Mouse (Mus musculus): Measurements from ENCODE around the gene Helt. TPM values are rescaled to one million over a fixed set of nuclear protein-coding genes. Genes with fewer than 3 reads are reported as not detected.

Helt gene
- 0.08 TPM in 1 of 2 replicates, not detected in the other for polyA plus RNA-seq (2015; fragmentation: Nextera tagmentation; extraction: Ambion mirVana)

DNA sequence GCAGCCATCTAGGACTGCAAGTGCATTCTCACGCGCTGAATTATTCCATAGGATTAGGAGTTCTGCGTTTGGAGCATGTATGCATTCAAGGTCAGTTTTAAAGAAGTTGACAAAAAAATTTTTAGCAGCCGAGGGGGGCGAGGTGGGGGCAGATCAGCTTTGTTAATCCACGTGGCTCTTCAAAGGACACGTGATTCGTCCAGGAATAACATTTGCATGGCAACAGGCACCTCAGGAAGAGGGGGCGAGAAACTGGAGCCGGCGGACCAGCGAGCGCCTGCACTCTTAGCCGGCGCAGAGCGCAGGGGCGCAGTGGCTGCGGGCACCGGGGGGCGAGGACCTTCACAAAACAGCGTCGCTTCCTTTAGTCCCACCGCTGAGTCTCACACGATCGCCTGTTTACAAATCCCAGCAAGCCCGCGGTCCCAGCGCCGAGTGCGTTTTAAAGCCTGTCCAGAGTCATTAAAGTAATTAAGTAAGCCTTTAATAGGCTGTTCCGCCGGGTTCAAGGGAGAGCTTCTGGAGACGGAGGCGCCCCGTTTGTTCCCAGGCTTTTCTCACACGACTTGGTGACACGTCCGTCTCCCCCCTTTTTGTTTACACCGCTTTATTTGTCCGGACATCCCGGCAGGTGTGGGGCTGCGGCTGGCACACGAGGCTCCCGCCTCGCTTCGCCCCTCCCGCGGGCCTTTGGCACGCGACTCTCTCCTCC is at the start of gene Helt:
TSS of gene Helt (minus strand) at position 491 of the 712 bp plus-strand sequence.
- DNase-seq, result no peak
- H3K4me2 ChIP-seq, result no peak within 1 kb of the TSS
- H3K9ac ChIP-seq, result no peak within 1 kb of the TSS
- H3K36me3 ChIP-seq, result no peaks in the 10 kb centered on the region
- H3K4me1 ChIP-seq (replicated peaks), result no peaks in the 10 kb centered on the region
- 2% methylated on average over 50 of the region's 50 CpGs for WGBS (ENCODE audit: insufficient replicate concordance)
- H3K9me3 ChIP-seq (replicated peaks), result no peaks in the 10 kb centered on the region
- H3K27ac ChIP-seq, result no peak within 1 kb of the TSS
- peaks cover 97% of the 10 kb centered on the region for H3K27me3 ChIP-seq
- ATAC-seq (ENCODE audit: low read depth), result no peak
- H3K4me3 ChIP-seq (replicated peaks), result no peak within 1 kb of the TSS

DNA sequence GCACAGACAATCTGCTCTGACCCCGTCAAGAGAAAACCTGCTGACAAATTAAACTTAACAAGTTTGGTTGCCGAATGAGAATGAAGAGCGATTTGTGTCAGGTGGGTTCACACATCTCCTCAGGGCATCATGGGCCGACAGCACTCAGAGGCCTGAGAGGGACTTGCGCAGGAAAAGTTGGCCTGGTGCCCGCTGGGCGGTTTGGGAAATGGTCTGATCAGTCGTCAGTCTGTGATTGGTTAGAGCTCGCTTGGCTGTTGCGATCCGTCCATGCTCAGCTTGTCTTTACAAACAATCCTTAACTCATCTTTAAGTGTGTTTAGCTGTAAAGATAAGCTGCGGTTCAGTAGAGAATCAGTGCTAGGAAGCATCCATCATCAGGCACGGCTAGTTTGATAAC is 47.8 kb upstream of the Helt start:
- Histone ChIP-seq H3K9me3 (replicated peaks) (no peaks in the 10 kb centered on the region), H3K4me3 (replicated peaks) (no peak overlapping the region), H3K27ac (no peak overlapping the region), H3K27me3 (no peaks in the 10 kb centered on the region), H3K9ac (no peak overlapping the region), H3K4me1 (replicated peaks) (no peaks in the 10 kb centered on the region), H3K36me3 (no peaks in the 10 kb centered on the region), H3K4me2 (no peak overlapping the region)
- WGBS (ENCODE audit: insufficient replicate concordance), result 68% methylated on average over 13 of the region's 13 CpGs
- ATAC-seq (ENCODE audit: low read depth) (no peak), DNase-seq (no peak)

DNA sequence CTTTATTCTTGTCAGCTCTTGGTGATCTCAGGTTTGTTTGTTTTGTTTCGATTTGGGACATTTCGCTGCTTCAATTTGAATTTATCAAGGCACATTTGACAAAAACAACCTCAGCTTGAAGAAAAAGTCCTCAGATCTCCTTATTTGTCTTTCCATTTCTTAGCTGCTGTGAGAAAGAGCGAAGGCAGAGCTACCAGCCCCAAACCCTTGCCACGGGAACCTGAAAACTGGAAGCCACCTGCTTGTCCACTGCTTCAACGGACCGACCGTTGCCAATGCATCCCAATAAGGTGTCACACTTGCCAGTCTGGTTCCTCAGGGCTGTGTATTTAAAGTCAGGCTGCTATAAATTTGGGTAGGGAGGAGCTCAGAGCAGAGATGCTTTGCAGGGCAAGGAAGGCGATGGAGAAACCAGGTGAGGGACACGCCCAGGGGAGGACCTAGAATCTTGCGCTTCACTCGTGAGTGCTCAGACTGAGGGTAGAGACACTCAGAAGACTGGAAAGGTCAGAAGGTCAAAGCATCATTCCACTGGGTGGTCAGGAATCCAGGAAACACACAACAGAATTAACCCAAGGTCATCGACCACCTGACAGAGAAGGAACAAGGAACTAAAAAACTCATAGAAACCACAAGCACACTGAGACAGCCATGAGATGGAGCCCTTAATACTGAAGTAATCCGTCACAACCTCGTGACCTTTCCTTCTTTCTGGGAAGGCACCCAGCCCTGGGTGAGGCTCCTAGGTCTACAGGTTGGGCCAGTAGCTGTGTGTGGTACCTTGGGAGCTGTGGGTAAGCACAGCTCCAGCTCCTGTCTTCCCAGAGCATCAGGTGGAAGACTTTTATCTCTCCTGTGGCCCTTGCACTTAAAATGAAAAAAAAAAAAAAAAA is 46.2 kb upstream of the Helt start:
- Histone ChIP-seq H3K9me3 (replicated peaks) (no peaks in the 10 kb centered on the region), H3K9ac (no peak overlapping the region), H3K4me1 (replicated peaks) (no peaks in the 10 kb centered on the region), H3K27me3 (no peaks in the 10 kb centered on the region), H3K4me3 (replicated peaks) (no peak overlapping the region), H3K4me2 (no peak overlapping the region), H3K36me3 (no peaks in the 10 kb centered on the region), H3K27ac (no peak overlapping the region)
- no peak for ATAC-seq (ENCODE audit: low read depth)
- 65% methylated on average over 14 of the region's 14 CpGs for WGBS (ENCODE audit: insufficient replicate concordance)
- DNase-seq, result no peak

DNA sequence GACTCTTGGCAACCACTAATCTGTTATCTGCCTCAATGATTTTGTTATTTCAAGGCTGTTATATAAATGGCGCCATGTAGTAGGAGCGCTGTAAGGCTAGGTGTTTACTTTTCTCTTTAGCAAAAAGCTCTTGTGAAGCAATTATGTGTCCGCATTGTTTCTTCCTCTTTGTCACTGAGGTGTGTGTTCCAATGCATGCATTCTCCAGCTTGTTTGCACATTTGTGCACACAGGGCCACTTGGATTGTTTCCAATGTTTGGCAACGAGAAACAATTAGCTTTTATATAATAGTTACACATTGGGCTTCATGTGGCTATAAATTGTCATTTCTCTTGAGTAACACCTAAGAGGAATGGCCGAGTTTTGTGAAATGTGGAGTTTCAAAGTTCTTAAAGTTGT is 44.8 kb upstream of the Helt start:
- no peak for DNase-seq
- Histone ChIP-seq H3K4me1 (replicated peaks) (no peaks in the 10 kb centered on the region), H3K9ac (no peak overlapping the region), H3K4me2 (no peak overlapping the region), H3K27me3 (no peaks in the 10 kb centered on the region), H3K4me3 (replicated peaks) (no peak overlapping the region), H3K9me3 (replicated peaks) (no peaks in the 10 kb centered on the region), H3K27ac (no peak overlapping the region), H3K36me3 (no peaks in the 10 kb centered on the region)
- no peak for ATAC-seq (ENCODE audit: low read depth)
- WGBS (ENCODE audit: insufficient replicate concordance), result 71% methylated on average over 5 of the region's 5 CpGs

- Histone ChIP-seq H3K9me3 (replicated peaks) (no peaks in the 10 kb centered on the region), H3K4me3 (replicated peaks) (no peak overlapping the region), H3K9ac (no peak overlapping the region), H3K36me3 (no peaks in the 10 kb centered on the region), H3K4me2 (no peak overlapping the region), H3K27me3 (no peaks in the 10 kb centered on the region), H3K4me1 (replicated peaks) (no peaks in the 10 kb centered on the region), H3K27ac (no peak overlapping the region)
- 68% methylated on average over 8 of the region's 8 CpGs for WGBS (ENCODE audit: insufficient replicate concordance)
- ATAC-seq (ENCODE audit: low read depth) (no peak), DNase-seq (no peak)
These were observed 41.9 kb upstream of the Helt start for GRCm38 (mm10) chr8:46336351-46336750.

- Histone ChIP-seq H3K36me3 (no peaks in the 10 kb centered on the region), H3K4me3 (replicated peaks) (no peak overlapping the region), H3K9ac (no peak overlapping the region), H3K4me2 (no peak overlapping the region), H3K4me1 (replicated peaks) (no peaks in the 10 kb centered on the region), H3K27me3 (no peaks in the 10 kb centered on the region), H3K9me3 (replicated peaks) (no peaks in the 10 kb centered on the region), H3K27ac (no peak overlapping the region)
- WGBS (ENCODE audit: insufficient replicate concordance), result 79% methylated on average over 7 of the region's 7 CpGs
- ATAC-seq (ENCODE audit: low read depth) (no peak), DNase-seq (no peak)
These were observed 38.1 kb upstream of the Helt start for GRCm38 (mm10) chr8:46332389-46333061.

DNA sequence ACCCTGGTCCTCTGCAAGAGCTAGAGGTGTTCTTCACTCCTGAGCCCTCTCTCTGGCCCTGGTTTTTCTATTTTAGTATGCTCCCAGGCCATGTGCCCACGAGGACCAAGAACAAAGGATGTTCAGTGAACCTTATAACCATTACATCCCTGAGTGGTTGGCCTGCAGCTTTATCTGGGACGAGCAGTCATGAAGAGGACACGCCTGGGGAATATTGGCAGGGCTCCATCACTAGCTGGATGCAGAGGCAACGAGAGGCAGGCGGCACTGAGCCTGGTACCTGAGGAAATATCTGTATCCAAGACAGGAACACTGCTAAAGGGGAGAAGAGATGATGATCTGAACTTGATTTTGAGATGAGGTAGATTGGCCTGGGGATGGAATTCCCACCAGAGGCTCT is 37.3 kb upstream of the Helt start:
- DNase-seq (no peak), ATAC-seq (ENCODE audit: low read depth) (no peak)
- Histone ChIP-seq H3K27me3 (no peaks in the 10 kb centered on the region), H3K9me3 (replicated peaks) (no peaks in the 10 kb centered on the region), H3K27ac (no peak overlapping the region), H3K4me1 (replicated peaks) (no peaks in the 10 kb centered on the region), H3K4me2 (no peak overlapping the region), H3K9ac (no peak overlapping the region), H3K4me3 (replicated peaks) (no peak overlapping the region), H3K36me3 (no peaks in the 10 kb centered on the region)
- whole genome bisulfite sequencing (ENCODE audit: insufficient replicate concordance), result 61% methylated on average over 5 of the region's 5 CpGs

GRCm38 (mm10) chr8:46329396-46329795 is 34.9 kb upstream of the Helt start:
- no peak overlapping the region for H3K4me3 ChIP-seq (replicated peaks)
- no peak overlapping the region for H3K9ac ChIP-seq
- H3K4me2 ChIP-seq, result no peak overlapping the region
- DNase-seq (no peak), ATAC-seq (ENCODE audit: low read depth) (no peak)
- no peaks in the 10 kb centered on the region for H3K36me3 ChIP-seq
- H3K9me3 ChIP-seq (replicated peaks), result no peaks in the 10 kb centered on the region
- WGBS (ENCODE audit: insufficient replicate concordance), result 67% methylated on average over 4 of the region's 4 CpGs
- H3K4me1 ChIP-seq (replicated peaks), result no peaks in the 10 kb centered on the region
- no peaks in the 10 kb centered on the region for H3K27me3 ChIP-seq
- H3K27ac ChIP-seq, result no peak overlapping the region

DNA sequence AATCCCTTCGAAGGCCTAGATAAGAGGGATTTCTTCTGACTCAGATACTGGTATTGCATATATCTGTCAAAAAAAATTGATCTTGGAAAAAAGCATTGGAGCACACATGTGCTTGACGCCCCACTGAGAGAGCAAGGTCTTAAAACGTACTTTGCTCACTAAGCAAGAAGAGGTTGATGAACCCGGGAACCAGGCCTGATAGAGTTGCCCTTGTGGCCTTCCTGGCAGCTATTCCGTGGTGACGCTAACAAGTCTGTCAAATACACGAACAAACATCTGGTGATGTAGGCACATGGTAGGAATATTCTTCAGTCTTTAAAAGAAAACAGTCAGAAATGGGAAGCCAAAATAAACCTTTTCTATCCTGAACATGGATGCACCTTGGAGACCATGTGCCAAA is 32.8 kb upstream of the Helt start:
- DNase-seq (no peak), ATAC-seq (ENCODE audit: low read depth) (no peak)
- no peaks in the 10 kb centered on the region for H3K9me3 ChIP-seq (replicated peaks)
- no peak overlapping the region for H3K9ac ChIP-seq
- no peak overlapping the region for H3K4me3 ChIP-seq (replicated peaks)
- no peaks in the 10 kb centered on the region for H3K36me3 ChIP-seq
- 68% methylated on average over 7 of the region's 7 CpGs for WGBS (ENCODE audit: insufficient replicate concordance)
- H3K4me2 ChIP-seq, result no peak overlapping the region
- no peaks in the 10 kb centered on the region for H3K4me1 ChIP-seq (replicated peaks)
- no peak overlapping the region for H3K27ac ChIP-seq
- H3K27me3 ChIP-seq, result no peaks in the 10 kb centered on the region

DNA sequence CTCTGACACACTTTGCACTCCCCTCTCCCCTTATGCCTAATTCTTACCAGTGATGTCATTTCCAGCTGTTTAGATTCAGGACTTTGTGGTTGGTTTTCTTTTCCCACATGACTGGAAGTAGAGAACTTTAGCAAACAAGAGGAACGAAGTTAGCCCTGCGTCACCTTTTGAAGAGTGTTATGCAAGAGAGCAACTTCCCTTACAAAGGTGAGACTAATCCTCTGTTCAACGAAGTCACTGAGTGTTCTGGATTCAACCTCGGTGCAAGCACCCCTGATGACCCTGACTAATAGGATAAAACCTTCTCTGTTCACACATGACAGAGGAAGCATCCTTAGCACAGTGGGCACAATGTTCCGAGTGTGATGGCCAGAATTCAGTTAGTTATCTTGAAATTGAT is 32.2 kb upstream of the Helt start:
- no peaks in the 10 kb centered on the region for H3K9me3 ChIP-seq (replicated peaks)
- 65% methylated on average over 5 of the region's 5 CpGs for WGBS (ENCODE audit: insufficient replicate concordance)
- no peaks in the 10 kb centered on the region for H3K4me1 ChIP-seq (replicated peaks)
- no peak for ATAC-seq (ENCODE audit: low read depth)
- H3K27me3 ChIP-seq, result no peaks in the 10 kb centered on the region
- H3K27ac ChIP-seq, result no peak overlapping the region
- H3K9ac ChIP-seq, result no peak overlapping the region
- no peaks in the 10 kb centered on the region for H3K36me3 ChIP-seq
- no peak overlapping the region for H3K4me2 ChIP-seq
- DNase-seq, result no peak
- no peak overlapping the region for H3K4me3 ChIP-seq (replicated peaks)

GRCm38 (mm10) chr8:46324676-46325075 is 30.2 kb upstream of the Helt start:
- Histone ChIP-seq H3K4me3 (replicated peaks) (no peak overlapping the region), H3K4me1 (replicated peaks) (no peaks in the 10 kb centered on the region), H3K36me3 (no peaks in the 10 kb centered on the region), H3K27me3 (no peaks in the 10 kb centered on the region), H3K4me2 (no peak overlapping the region), H3K9me3 (replicated peaks) (no peaks in the 10 kb centered on the region), H3K27ac (no peak overlapping the region), H3K9ac (no peak overlapping the region)
- DNase-seq (no peak), ATAC-seq (ENCODE audit: low read depth) (no peak)
- 62% methylated on average over 5 of the region's 5 CpGs for WGBS (ENCODE audit: insufficient replicate concordance)

Data from liver, embryonic 13.5 days (tissue).